Mouse (Mus musculus): ENCODE measurements around the gene Anp32a. TPM values are rescaled to one million over a fixed set of nuclear protein-coding genes. Genes with fewer than 3 reads are reported as not detected.
A peak's percentile ranks its signal among the peaks of the same experiment; 100 is the strongest.

The Anp32a gene
- total RNA-seq, 2 experiments from 2014 or later = 278 to 279 TPM

DNA sequence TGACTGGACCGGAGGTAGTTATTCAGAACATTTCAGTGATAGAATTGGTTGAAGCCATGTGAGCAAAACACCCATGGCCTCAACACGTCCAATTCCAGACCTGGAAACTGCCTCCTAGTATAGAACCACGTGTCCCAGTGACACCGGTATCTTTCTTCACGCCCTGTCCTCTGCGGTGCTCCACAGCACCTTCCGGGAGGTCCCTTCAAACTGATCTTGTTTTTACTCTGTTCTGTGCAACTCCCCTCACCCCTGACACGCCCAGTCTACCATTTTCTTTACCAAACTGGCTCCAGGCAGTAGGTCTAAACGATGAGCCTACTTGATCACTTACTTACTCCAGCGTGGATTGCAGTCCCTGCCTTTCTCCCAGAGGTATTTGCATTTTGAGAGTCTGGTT lies 7.0 kb downstream of the Anp32a start:
- no peak for TF ChIP-seq CTCF (IDR thresholded peaks at IDR 0.05)
- intact Hi-C loops (cut with DNase I) = no loop called here
- no peak overlapping the region for H3K4me3 ChIP-seq
- no peak overlapping the region for H3K27ac ChIP-seq
- no peak for DNase-seq (ENCODE audit: extremely low spot score in 1 of 2, low spot score in 2 of 2)

DNA sequence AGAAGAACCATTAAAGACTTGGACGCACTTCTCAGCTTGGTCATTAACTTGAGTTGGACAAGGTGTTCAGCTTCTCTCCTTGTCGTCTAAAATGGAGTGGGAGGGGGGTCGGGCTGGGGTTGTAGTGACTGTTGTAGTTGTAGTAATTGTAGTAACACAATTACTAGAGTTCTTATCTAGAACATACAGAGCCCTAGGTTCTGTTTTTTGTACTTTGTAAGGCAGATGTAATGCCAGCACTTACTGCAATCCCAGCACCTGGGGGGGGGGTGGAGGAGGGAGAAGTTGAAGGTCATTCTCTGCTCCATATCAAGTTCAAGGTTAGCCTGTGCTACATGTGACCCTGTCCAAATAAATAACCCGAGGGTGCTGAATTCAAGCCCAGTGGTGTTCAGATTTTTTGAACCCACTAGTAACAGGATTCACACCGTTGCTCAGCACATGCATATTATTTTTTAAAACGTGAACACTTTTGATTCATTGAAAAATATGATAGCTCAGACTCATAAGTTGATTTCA lies 7.4 kb downstream of the Anp32a start:
- Histone ChIP-seq H3K4me3 (no peak overlapping the region), H3K27ac (peak overlapping the region; percentile 19; the same call in 1 of the 2 replicates)
- TF ChIP-seq CTCF (IDR thresholded peaks at IDR 0.05) = no peak
- DNase-seq (ENCODE audit: extremely low spot score in 1 of 2, low spot score in 2 of 2) = no peak
- intact Hi-C loops (cut with DNase I) = no loop called here

DNA sequence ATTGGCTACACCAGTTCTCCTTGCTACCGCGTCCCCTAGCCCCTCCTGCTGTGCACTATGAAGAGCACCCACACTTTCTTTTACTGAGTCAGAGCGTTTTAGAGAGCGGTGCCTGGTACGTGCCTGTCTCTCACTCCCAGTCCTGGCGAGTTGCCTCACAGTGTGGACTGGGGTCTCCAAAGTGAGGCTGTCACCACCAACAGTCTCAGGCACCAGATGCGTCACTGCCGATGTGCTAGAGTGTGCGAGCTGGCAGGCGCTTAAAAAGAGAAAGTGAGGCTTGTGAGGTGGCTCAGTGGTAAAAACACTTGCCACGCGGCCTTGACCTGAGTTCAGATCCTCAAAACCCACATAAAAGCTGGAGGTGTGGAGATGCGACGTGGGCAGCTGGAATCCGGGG lies 8.2 kb downstream of the Anp32a start:
- no peak overlapping the region for H3K4me3 ChIP-seq
- no peak for DNase-seq (ENCODE audit: extremely low spot score in 1 of 2, low spot score in 2 of 2)

DNA sequence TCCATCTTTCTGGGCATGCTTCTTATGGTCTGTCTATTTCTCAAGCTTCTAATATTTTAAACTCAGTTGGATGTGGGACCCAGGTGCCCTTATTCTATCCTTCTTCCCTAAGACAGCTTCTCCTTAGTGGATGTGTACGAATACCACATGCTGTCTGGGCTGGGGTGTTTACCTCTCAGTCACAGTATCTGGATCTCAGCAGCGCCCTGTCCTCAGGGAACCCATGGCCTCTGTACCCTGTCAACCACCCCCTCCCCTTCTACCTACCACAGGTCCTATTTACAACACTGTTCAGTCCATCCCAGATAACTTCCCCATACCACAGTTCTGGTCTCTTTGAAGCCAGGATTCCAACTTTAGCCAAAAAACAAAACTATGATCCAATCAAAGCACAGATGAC lies 9.6 kb downstream of the Anp32a start:
- no peak for TF ChIP-seq CTCF (IDR thresholded peaks at IDR 0.05)
- intact Hi-C loops (cut with DNase I) = no loop called here
- H3K4me3 ChIP-seq = no peak overlapping the region
- no peak overlapping the region for H3K27ac ChIP-seq
- no peak for DNase-seq (ENCODE audit: extremely low spot score in 1 of 2, low spot score in 2 of 2)

More for the DNA sequence above, 8.2 kb downstream of the Anp32a start:
- intact Hi-C loops (cut with DNase I) = no loop called here
- TF ChIP-seq CTCF (IDR thresholded peaks at IDR 0.05) = no peak
- peak overlapping the region; percentile 19; the same call in 1 of the 2 replicates for H3K27ac ChIP-seq

DNA sequence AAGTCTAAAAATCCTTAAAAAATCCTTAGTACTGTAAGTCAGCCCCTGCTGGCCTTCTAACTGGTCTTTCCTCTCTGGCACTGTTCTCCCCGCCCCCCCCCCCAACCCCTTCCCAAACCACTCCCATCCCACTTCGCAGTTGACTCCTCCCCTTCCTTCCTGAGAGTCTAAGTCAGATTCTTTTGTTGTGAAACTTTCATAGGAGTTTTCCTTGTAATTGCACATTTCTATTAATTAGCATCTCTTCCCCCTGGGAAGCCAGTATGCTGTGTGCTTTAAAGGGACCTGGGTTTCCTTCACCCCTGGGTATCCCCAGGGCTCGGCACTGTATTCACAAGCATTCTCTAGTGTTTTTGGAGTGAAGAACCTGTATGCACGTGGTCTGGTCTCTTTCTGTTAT lies 10.1 kb downstream of the Anp32a start:
- H3K4me3 ChIP-seq = no peak overlapping the region
- DNase-seq (ENCODE audit: extremely low spot score in 1 of 2, low spot score in 2 of 2) = no peak
- no peak for TF ChIP-seq CTCF (IDR thresholded peaks at IDR 0.05)
- H3K27ac ChIP-seq = no peak overlapping the region
- intact Hi-C loops (cut with DNase I) = no loop called here

DNA sequence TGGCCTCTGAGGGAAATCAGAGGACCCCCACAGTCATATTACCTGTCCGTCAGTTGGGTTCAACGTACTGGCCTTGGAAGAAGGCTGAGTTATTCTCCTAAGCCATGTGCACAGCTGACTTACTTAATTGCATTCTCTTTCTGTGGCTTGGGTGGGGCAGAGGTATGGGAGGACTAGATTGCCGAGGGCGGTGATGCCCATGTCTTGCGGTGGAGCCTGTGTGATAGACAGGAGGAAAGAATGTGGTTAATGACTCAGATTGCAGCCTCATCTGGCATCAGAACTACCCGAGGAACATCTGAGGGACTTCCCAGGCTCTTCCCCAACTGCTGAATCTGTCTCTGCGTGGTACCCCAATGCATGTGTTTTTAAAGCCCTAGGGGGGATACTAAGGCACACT lies 12.7 kb downstream of the Anp32a start:
- no peak overlapping the region for H3K27ac ChIP-seq
- H3K4me3 ChIP-seq = no peak overlapping the region
- DNase-seq (ENCODE audit: extremely low spot score in 1 of 2, low spot score in 2 of 2) = no peak
- intact Hi-C loops (cut with DNase I) = no loop called here
- no peak for TF ChIP-seq CTCF (IDR thresholded peaks at IDR 0.05)

DNA sequence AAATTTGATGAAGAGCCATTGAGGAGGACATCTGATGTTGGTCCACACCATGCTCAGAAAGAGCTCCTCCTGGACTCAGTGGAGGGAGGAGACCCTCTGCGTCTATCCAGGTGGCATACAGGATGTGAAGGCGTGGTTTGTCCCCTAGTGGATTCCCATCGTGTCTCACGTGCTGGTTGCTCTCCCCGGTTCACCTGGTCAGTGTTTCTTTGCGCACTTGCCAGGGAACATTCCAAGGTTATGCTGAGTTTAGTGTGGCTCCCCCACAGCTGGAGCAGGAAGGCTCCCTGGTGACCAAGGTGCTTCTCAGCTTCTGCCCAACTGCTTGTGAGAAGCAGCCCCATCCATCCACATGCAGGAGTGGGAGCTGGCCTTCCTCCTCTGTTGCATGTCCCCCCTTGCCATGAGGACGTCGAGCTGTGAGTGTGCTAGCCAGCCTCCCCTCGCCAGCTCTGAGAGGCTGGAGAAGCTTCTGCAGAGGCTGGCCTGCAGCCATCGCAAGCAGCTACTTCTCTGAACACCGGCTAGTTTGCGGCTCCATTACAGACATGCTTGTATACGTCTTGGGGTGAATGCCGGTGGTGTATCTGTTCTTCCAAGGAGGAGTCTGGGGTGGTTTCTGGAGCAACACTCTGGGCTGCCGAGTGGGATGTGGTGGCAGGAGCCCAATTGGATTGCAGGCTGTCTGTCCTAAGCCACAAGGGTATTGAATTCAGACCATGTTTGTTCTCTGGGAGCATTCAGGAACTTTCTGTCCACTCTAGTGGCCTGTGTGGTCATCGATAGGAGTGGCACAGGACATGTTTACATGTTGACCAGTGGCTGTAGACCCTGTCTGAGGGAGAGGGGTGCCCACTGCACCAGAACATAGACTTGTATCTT lies 14.0 kb downstream of the Anp32a start:
- no peak overlapping the region for H3K4me3 ChIP-seq
- no peak overlapping the region for H3K27ac ChIP-seq
- intact Hi-C loops (cut with DNase I) = no loop called here
- DNase-seq (ENCODE audit: extremely low spot score in 1 of 2, low spot score in 2 of 2) = no peak
- TF ChIP-seq CTCF (IDR thresholded peaks at IDR 0.05) = no peak

DNA sequence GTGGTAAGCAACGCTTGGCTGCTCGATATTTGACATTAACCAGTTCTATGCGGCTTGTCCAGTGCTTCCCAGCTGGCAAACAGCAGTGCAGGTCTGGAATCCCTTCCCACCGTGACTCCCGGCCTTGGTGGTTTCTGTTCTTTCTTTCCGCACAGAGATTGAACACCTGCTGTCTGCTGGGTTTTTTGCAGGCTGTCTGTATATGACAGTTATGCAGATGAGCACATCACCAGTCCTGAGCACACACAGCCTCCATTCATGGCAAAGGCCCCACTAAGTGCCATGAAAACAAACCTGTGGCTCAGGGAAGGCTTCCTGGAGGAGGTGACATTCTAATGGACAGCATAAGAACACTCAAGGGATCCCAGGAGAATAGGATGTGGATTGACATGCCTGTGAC lies 14.7 kb downstream of the Anp32a start:
- intact Hi-C loops (cut with DNase I) = no loop called here
- H3K4me3 ChIP-seq = no peak overlapping the region
- DNase-seq (ENCODE audit: extremely low spot score in 1 of 2, low spot score in 2 of 2) = no peak
- no peak for TF ChIP-seq CTCF (IDR thresholded peaks at IDR 0.05)
- H3K27ac ChIP-seq = no peak overlapping the region

DNA sequence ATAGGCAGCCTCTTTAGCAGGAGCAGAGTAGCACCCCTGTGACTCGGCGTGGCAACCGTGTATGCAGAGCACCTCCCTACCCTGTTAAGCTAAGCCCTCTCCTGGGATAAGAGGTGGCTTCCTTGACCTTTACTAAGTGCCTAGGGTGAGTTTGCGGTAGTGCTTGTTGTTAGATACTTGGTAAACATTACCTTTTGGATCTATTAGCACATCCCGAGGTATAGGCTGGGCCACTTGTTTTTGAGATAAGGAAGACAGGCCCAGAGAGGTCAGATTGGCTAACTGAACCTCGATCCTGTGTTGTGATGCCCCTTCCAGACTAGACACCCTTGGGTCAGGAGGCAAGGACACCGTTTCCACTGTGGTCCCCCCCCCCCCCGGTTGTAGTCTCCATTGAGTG lies 16.5 kb downstream of the Anp32a start:
- no peak for TF ChIP-seq CTCF (IDR thresholded peaks at IDR 0.05)
- Histone ChIP-seq H3K27ac (no peak overlapping the region), H3K4me3 (no peak overlapping the region)
- intact Hi-C loops (cut with DNase I) = no loop called here
- no peak for DNase-seq (ENCODE audit: extremely low spot score in 1 of 2, low spot score in 2 of 2)

DNA sequence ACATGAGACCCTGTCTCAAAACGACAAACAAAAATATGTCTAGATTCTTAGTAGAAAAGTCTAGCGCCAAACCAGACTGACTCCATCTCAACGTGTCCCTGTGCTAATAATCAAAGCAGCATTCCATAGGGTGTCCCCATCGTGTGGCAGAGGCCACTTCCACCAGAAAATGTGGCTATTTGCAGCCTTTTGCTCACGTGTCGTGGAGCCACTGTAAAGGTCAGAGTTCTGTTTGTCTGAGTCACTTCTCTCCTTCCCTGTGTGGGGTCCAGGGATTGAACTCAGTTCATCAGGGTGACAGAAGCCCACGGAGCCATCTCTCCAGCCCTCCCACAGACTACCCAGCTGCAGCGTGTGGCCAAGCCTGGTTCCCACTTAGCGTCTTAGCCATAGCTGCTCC lies 17.8 kb downstream of the Anp32a start:
- H3K27ac ChIP-seq = no peak overlapping the region
- H3K4me3 ChIP-seq = no peak overlapping the region
- no peak for TF ChIP-seq CTCF (IDR thresholded peaks at IDR 0.05)
- intact Hi-C loops (cut with DNase I) = no loop called here
- DNase-seq (ENCODE audit: extremely low spot score in 1 of 2, low spot score in 2 of 2) = no peak

DNA sequence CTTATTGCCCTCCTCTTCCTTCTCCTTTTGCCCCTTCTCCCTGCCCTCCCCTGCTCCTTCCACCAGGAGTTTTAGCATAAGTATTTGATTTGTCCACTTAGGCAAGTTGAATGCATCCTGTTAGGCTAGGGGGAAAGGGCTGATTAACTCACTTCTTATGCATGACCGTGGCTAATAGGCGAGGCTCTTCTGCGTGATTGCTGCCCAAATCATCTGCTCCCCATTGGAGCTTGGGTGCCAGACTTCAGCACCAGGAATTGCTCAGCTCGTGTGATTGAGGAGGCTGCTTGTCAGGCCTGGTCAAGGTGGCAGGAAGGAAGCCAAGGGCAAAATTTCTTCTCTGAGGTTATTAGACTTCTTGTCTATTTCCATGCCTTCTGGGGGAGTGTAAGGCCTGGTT lies 19.8 kb downstream of the Anp32a start:
- Histone ChIP-seq H3K4me3 (no peak overlapping the region), H3K27ac (no peak overlapping the region; the same call in 1 of the 2 replicates)
- no peak for DNase-seq (ENCODE audit: extremely low spot score in 1 of 2, low spot score in 2 of 2)
- TF ChIP-seq CTCF (IDR thresholded peaks at IDR 0.05) = no peak
- intact Hi-C loops (cut with DNase I) = no loop called here

DNA sequence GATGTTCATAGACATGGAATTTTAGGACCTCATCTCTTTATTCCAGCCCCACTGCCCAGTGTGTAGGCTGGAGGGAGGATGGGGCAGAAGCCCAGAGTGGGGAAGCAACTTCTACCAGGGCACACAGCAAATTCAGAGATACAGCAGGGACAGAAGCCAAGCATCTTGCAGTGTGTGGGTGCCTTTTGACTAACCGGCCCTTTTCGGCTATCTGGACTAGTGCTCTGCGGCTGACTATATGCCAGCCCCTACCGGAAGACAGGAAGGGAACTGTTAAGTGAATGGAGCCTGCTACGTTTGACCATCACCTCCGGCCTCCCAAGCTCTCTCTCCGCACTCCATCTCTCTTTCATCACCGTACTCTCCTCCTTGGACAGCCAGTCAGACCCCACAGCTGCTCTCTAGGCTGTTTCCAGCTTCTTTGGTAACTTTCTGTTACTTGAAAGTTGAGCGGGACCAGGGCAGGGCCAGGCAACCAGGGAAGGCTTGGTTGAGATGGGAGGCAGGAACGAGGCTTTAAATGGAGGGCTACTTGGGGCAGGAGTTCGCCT lies 21.8 kb downstream of the Anp32a start:
- no peak for DNase-seq (ENCODE audit: extremely low spot score in 1 of 2, low spot score in 2 of 2)
- peak overlapping the region; percentile 51; the same call in 1 of the 2 replicates for H3K27ac ChIP-seq
- peak overlapping the region; percentile 41 for H3K4me3 ChIP-seq
- intact Hi-C loops (cut with DNase I) = loop anchor here (2.0 kb wide), 1 partner anchor 20 kb away; no protein-coding TSS in a partner anchor
- no peak for TF ChIP-seq CTCF (IDR thresholded peaks at IDR 0.05)
